Mouse (Mus musculus): Measurements from ENCODE around the gene Ctsw.

DNA sequence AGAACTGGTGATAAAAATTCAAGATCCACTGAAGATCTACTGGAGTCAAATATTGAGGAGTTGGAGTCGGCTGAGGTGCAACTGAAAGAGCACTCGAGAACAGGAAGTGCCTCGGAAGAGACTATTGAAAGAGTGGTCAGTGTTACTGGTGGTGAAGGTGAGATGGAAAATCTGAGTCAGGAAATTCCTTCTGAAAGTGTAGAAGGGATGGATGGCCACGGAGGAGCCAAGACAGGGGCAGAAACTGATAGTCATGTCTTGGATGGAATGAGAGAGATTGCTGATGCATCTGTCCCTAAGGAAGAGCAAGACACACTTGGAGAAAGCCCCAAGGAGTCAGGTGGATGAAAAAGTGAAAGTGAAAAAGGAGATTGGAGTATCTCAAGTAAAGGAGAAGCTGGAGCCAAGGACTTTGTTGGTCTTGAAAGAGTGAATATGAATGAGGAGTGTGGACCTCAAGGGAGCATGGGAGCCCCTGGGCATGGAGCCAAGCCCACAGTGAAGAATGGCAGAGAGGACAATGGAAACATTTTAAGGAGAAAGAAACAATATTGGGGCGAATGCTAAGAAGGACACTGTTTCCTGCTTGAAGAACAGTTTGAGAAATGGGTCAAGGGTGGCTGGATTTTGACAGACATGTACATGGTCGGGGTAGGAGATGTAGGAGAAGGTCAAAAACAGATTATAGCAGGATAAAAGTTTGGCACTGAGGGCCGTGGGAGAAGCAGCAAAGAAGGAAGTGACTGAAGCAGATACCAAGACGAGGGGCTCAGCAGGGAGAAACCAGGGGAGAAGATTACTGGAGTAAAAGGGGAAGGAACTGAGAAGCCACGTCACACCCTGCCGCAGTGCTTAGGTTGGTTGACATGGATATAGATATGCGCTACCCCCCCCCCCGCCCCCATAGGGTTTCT lies 44.0 kb upstream of the Ctsw start:
- TF ChIP-seq CTCF (IDR thresholded peaks at IDR 0.05; ENCODE audit: borderline replicate concordance, extremely low read depth, insufficient read depth, insufficient read length) (no peak), POLR2A (IDR thresholded peaks at IDR 0.05; ENCODE audit: borderline replicate concordance, extremely low read depth, insufficient read depth, insufficient read length, poor library complexity, severe bottlenecking) (no peak)
